Mouse (Mus musculus) midbrain, embryonic 13.5 days (tissue): ENCODE measurements around the gene Bcas2. TPM values are rescaled to one million over a fixed set of nuclear protein-coding genes. Genes with fewer than 3 reads are reported as not detected.
"Not testable (repeated sequence)": the region's sequence is repeated elsewhere in the genome, so short reads cannot be mapped to it uniquely, and the experiment has no call there.

Experiments
- ATAC-seq: fragments of 200-750 bp; cut with Nextera tagmentation; 2 replicates; pipeline ENCODE4 v1.8.0; 2017; ENCODE audit warnings: mild to moderate bottlenecking, moderate TSS enrichment, moderate library complexity
- H3K27ac ChIP-seq: fragments of 300-500 bp; sonication (generic); 2 replicates; pipeline ENCODE4 v1.5.1; 2015; ENCODE audit warnings: inconsistent platforms, mild to moderate bottlenecking, moderate library complexity
- H3K27me3 ChIP-seq: fragments of 300-500 bp; sonication (generic); 2 replicates; pipeline ENCODE4 v1.6.1; 2015; ENCODE audit warnings: mild to moderate bottlenecking, inconsistent platforms
- H3K36me3 ChIP-seq: fragments of 300-500 bp; sonication (generic); 2 replicates; pipeline ENCODE4 v1.6.1; 2015; ENCODE audit warnings: mild to moderate bottlenecking, inconsistent platforms
- H3K4me1 ChIP-seq: fragments of 300-500 bp; sonication (generic); replicated peaks from 2 replicates; pipeline ENCODE4 v1.6.1; 2015; ENCODE audit warnings: inconsistent platforms
- H3K4me2 ChIP-seq: fragments of 300-500 bp; sonication (generic); replicated peaks from 2 replicates; pipeline ENCODE4 v1.6.1; 2015; ENCODE audit warnings: moderate library complexity, mild to moderate bottlenecking, inconsistent platforms
- H3K4me3 ChIP-seq: fragments of 300-500 bp; sonication (generic); replicated peaks from 2 replicates; pipeline ENCODE4 v1.5.1; 2015; ENCODE audit warnings: mild to moderate bottlenecking, inconsistent platforms
- H3K9ac ChIP-seq: fragments of 300-500 bp; sonication (generic); replicated peaks from 2 replicates; pipeline ENCODE4 v1.6.1; 2015; ENCODE audit warnings: mild to moderate bottlenecking, inconsistent platforms
- H3K9me3 ChIP-seq: fragments of 300-500 bp; sonication (generic); 2 replicates; pipeline ENCODE4 v1.6.1; 2016; ENCODE audit warnings: mild to moderate bottlenecking, inconsistent platforms
- WGBS: fragments of 180-500 bp; shearing (Covaris S2); methylation state at CpG from one replicate; pipeline ENCODE4 v1.1.7; 2015; 5-methylcytosine and 5-hydroxymethylcytosine counted together
- polyA plus RNA-seq: library from polyadenylated mRNA; unstranded; fragments of >200 nt; fragmentation: Nextera tagmentation; extraction: Ambion mirVana; gene quantifications from 2 replicates; pipeline ENCODE4 v1.2.1, GENCODE M21; 2015

Gene Bcas2
- polyA plus RNA-seq, 1 experiment from 2014 or later = 247 TPM

GRCm38 (mm10) chr3:103204445-103204844 is 33.0 kb downstream of the Bcas2 start:
- Histone ChIP-seq H3K4me2 (no peak overlapping the region), H3K36me3 (no peaks in the 10 kb centered on the region), H3K9ac (no peak overlapping the region), H3K27ac (no peak overlapping the region), H3K4me1 (no peaks in the 10 kb centered on the region), H3K9me3 (no peaks in the 10 kb centered on the region), H3K27me3 (no peaks in the 10 kb centered on the region), H3K4me3 (no peak overlapping the region)
- ATAC-seq = no peak
- 92% methylated on average over 3 of the region's 3 CpGs for WGBS

GRCm38 (mm10) chr3:103206393-103206792 is 34.9 kb downstream of the Bcas2 start:
- no peaks in the 10 kb centered on the region for H3K9me3 ChIP-seq
- WGBS = 93% methylated on average over 6 of the region's 6 CpGs
- no peaks in the 10 kb centered on the region for H3K36me3 ChIP-seq

GRCm38 (mm10) chr3:103207749-103208148 is 36.3 kb downstream of the Bcas2 start:
- whole genome bisulfite sequencing = 21% methylated on average over 5 of the region's 5 CpGs
- no peaks in the 10 kb centered on the region for H3K4me1 ChIP-seq
- no peaks in the 10 kb centered on the region for H3K27me3 ChIP-seq
- no peaks in the 10 kb centered on the region for H3K9me3 ChIP-seq
- no peak overlapping the region for H3K27ac ChIP-seq
- H3K36me3 ChIP-seq = no peaks in the 10 kb centered on the region
- no peak for ATAC-seq
- H3K4me3 ChIP-seq = no peak overlapping the region
- H3K4me2 ChIP-seq = no peak overlapping the region
- H3K9ac ChIP-seq = no peak overlapping the region

More at GRCm38 (mm10) chr3:103206393-103206792, 34.9 kb downstream of the Bcas2 start:
- H3K27ac ChIP-seq = no peak overlapping the region
- H3K4me2 ChIP-seq = no peak overlapping the region
- H3K27me3 ChIP-seq = no peaks in the 10 kb centered on the region
- no peaks in the 10 kb centered on the region for H3K4me1 ChIP-seq
- H3K9ac ChIP-seq = no peak overlapping the region
- ATAC-seq = no peak
- no peak overlapping the region for H3K4me3 ChIP-seq

- no peak overlapping the region for H3K4me3 ChIP-seq
- H3K4me1 ChIP-seq = no peaks in the 10 kb centered on the region
- H3K36me3 ChIP-seq = no peaks in the 10 kb centered on the region
- H3K27me3 ChIP-seq = no peaks in the 10 kb centered on the region
- no peak for ATAC-seq
- 78% methylated on average over 2 of the region's 2 CpGs for WGBS
- no peak overlapping the region for H3K9ac ChIP-seq
- H3K9me3 ChIP-seq = no peaks in the 10 kb centered on the region
- H3K27ac ChIP-seq = no peak overlapping the region
- no peak overlapping the region for H3K4me2 ChIP-seq
Measured at GRCm38 (mm10) chr3:103208237-103208636, 36.8 kb downstream of the Bcas2 start.

- H3K36me3 ChIP-seq = no peaks in the 10 kb centered on the region
- no peak for ATAC-seq
- H3K4me3 ChIP-seq = no peak overlapping the region
- no peak overlapping the region for H3K27ac ChIP-seq
- 85% methylated on average over 2 of the region's 2 CpGs for WGBS
- no peaks in the 10 kb centered on the region for H3K4me1 ChIP-seq
- H3K9me3 ChIP-seq = no peaks in the 10 kb centered on the region
- no peaks in the 10 kb centered on the region for H3K27me3 ChIP-seq
- H3K4me2 ChIP-seq = no peak overlapping the region
- no peak overlapping the region for H3K9ac ChIP-seq
Measured at GRCm38 (mm10) chr3:103211101-103211500, 39.6 kb downstream of the Bcas2 start.

- no peaks in the 10 kb centered on the region for H3K9me3 ChIP-seq
Measured at GRCm38 (mm10) chr3:103212142-103212541, 40.7 kb downstream of the Bcas2 start.

GRCm38 (mm10) chr3:103213537-103213936 is 42.1 kb downstream of the Bcas2 start:
- Histone ChIP-seq H3K27ac (no peak overlapping the region), H3K9me3 (no peaks in the 10 kb centered on the region), H3K4me1 (no peaks in the 10 kb centered on the region), H3K36me3 (no peaks in the 10 kb centered on the region), H3K27me3 (no peaks in the 10 kb centered on the region), H3K9ac (no peak overlapping the region), H3K4me3 (no peak overlapping the region), H3K4me2 (no peak overlapping the region)
- ATAC-seq = no peak
- 89% methylated on average over 5 of the region's 5 CpGs for WGBS

More at GRCm38 (mm10) chr3:103212142-103212541, 40.7 kb downstream of the Bcas2 start:
- Histone ChIP-seq H3K27ac (no peak overlapping the region), H3K9ac (no peak overlapping the region), H3K27me3 (no peaks in the 10 kb centered on the region), H3K36me3 (no peaks in the 10 kb centered on the region), H3K4me2 (no peak overlapping the region), H3K4me3 (no peak overlapping the region), H3K4me1 (no peaks in the 10 kb centered on the region)
- ATAC-seq = no peak
- 93% methylated on average over 1 of the region's 1 CpGs for WGBS

- H3K9ac ChIP-seq = no peak overlapping the region
- no peaks in the 10 kb centered on the region for H3K9me3 ChIP-seq
Measured at GRCm38 (mm10) chr3:103214593-103215285, 43.3 kb downstream of the Bcas2 start.

GRCm38 (mm10) chr3:103215399-103215798 is 43.9 kb downstream of the Bcas2 start:
- not testable (repeated sequence) for ATAC-seq

More at GRCm38 (mm10) chr3:103214593-103215285, 43.3 kb downstream of the Bcas2 start:
- Histone ChIP-seq H3K27ac (no peak overlapping the region), H3K4me3 (no peak overlapping the region), H3K27me3 (no peaks in the 10 kb centered on the region), H3K4me2 (no peak overlapping the region), H3K36me3 (no peaks in the 10 kb centered on the region), H3K4me1 (no peaks in the 10 kb centered on the region)
- WGBS = 88% methylated on average over 8 of the region's 8 CpGs
- no peak for ATAC-seq

GRCm38 (mm10) chr3:103221435-103221834 is 50.0 kb downstream of the Bcas2 start:
- H3K36me3 ChIP-seq = no peaks in the 10 kb centered on the region
- 94% methylated on average over 2 of the region's 2 CpGs for WGBS
- H3K4me2 ChIP-seq = no peak overlapping the region
- no peak overlapping the region for H3K27ac ChIP-seq
- H3K9me3 ChIP-seq = no peaks in the 10 kb centered on the region
- H3K4me3 ChIP-seq = no peak overlapping the region
- no peaks in the 10 kb centered on the region for H3K4me1 ChIP-seq
- no peak overlapping the region for H3K9ac ChIP-seq
- no peak for ATAC-seq
- H3K27me3 ChIP-seq = no peaks in the 10 kb centered on the region

More at GRCm38 (mm10) chr3:103215399-103215798, 43.9 kb downstream of the Bcas2 start:
- not testable (repeated sequence) for H3K9me3 ChIP-seq, H3K4me3 ChIP-seq, H3K27me3 ChIP-seq, H3K36me3 ChIP-seq, H3K27ac ChIP-seq, H3K4me1 ChIP-seq, H3K4me2 ChIP-seq, H3K9ac ChIP-seq
- WGBS = 94% methylated on average over 8 of the region's 8 CpGs

GRCm38 (mm10) chr3:103223752-103224151 is 52.3 kb downstream of the Bcas2 start:
- Histone ChIP-seq H3K4me3 (no peak overlapping the region), H3K36me3 (no peaks in the 10 kb centered on the region), H3K27me3 (no peaks in the 10 kb centered on the region), H3K4me1 (no peaks in the 10 kb centered on the region), H3K27ac (no peak overlapping the region), H3K9ac (no peak overlapping the region), H3K4me2 (no peak overlapping the region), H3K9me3 (peaks cover 11% of the 10 kb centered on the region)
- WGBS = 64% methylated on average over 4 of the region's 4 CpGs
- no peak for ATAC-seq

- Histone ChIP-seq H3K4me2 (no peak overlapping the region), H3K9ac (no peak overlapping the region), H3K9me3 (peaks cover 11% of the 10 kb centered on the region), H3K36me3 (no peaks in the 10 kb centered on the region), H3K4me3 (no peak overlapping the region), H3K27me3 (no peaks in the 10 kb centered on the region), H3K4me1 (no peaks in the 10 kb centered on the region), H3K27ac (no peak overlapping the region)
- ATAC-seq = no peak
- WGBS = 81% methylated on average over 12 of the region's 12 CpGs
Measured at GRCm38 (mm10) chr3:103224231-103224765, 52.8 kb downstream of the Bcas2 start.
